Mouse (Mus musculus) left cerebral cortex, postnatal 10 days (tissue): ENCODE measurements around the gene Lipc. TPM values are rescaled to one million over a fixed set of nuclear protein-coding genes. Genes with fewer than 3 reads are reported as not detected.

Experiments
- DNase-seq, 2 experiments: peaks; one replicate each; pipeline ENCODE4 v3.0.0; 2021 to 2022; ENCODE audit warnings: low spot score in 2 of 2, mixed read lengths in 1 of 2; ENCODE audit errors: extremely low spot score in 1 of 2
- intact Hi-C: fragments of 180-260 bp; cut with DNase I; formaldehyde crosslinking; loops from one replicate; pipeline ENCODE4 v1.15.1; 2025
- total RNA-seq, 2 experiments: library from RNA; stranded (reverse); gene quantifications; 2 replicates each; pipeline ENCODE4 v1.2.3; 2021

Lipc gene
- total RNA-seq, 2 experiments from 2014 or later = 0.41 to 0.45 TPM

DNA sequence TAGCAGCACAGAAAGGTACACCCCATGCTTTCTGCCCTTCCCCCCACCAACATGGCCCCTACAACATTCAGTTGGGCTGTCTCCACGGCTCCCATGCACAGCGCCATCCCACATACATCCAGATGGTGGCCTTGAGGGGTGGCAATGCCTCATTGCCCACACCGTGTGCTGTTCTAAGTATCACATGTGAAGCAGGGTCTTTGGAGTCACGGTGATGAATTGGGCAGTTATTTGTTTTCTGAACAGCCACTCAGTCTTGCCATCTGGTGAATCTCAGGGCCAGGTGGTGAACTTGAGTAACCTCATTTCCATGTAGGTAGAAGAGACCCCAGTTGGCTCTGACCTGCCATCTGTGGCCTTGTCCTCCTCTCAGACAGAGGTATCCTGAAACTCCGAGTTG is 7.8 kb upstream of the Lipc start:
- no peak for DNase-seq
- intact Hi-C loops = no loop called here

DNA sequence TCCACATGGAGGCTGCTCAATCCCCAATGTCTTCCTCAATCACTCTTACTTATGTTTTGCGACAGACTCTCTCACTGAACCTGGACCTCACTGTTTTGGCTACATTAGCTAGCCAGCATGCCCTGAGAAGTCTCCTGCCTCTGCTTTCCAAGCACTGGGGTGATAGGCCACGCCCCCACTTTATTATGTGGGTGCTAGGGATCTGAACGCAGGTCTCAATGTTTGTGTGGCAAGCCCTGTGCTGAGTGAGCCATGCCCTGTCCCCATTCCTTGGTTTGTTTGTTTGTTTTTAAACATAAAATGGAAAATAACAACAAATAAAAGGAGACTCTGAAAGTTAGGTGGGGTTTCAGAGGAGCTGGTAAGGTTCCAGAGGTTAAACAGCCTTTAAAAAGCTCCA is 7.4 kb upstream of the Lipc start:
- no peak for DNase-seq
- intact Hi-C loops = no loop called here

DNA sequence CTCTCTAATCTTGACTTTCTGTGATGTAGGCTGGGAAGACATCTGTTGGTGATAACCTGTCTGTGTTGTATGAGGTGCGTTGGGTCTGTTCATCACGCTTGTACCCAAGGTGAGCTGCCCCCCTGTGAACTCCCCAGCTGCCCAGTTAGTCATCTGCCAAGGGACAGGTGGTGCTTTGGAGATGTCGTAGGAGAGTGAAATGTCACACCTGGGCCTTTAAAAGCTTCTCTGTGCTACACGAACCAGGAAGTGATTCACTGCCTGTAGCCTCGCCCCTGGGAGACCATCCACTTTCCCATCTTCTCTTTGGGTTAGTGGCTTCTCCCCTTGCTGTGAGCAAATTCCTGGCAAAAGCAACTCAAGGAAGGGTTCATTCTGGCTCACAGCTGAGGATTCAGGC is 6.4 kb upstream of the Lipc start:
- DNase-seq = no peak
- intact Hi-C loops = no loop called here

DNA sequence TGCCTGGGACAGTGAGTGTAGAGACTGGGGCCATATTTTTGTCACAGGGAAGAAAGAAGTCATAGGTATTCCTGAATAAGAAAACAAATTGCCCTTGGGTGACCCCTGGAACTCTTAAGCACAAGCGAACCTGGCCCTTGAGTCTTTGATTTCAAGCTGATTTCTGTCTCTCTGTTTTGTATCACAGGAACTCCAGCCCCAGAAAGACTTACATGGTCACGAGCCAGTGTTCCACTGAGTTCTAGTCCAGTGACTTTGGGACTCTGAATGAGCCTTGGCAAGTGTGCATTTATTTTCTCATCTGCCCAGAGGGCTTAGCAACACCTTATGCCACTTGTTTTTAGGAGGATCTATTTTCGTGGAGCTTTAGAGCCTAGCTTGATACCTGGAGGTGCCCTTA is 5.7 kb upstream of the Lipc start:
- DNase-seq = no peak
- intact Hi-C loops = no loop called here

DNA sequence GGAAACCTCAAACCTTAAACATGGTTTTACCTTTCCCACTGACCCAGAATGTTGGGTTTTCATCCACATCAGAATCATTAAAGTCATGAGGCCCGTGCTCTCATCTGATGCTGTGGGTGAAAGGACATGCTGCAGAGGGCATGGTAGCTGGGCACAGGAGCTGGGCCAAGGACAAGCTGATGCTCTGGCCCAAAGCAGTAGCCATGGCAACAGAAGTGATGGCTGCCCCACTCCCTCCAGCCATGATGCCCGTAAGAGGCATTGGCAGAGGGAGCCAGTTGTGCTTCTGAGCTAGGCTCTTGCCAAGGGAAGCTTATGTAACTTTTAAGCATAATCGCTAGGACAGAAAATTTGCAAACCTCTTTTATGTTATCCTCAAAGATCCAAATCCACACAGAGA is 2.2 kb upstream of the Lipc start:
- no peak for DNase-seq
- intact Hi-C loops = no loop called here

DNA sequence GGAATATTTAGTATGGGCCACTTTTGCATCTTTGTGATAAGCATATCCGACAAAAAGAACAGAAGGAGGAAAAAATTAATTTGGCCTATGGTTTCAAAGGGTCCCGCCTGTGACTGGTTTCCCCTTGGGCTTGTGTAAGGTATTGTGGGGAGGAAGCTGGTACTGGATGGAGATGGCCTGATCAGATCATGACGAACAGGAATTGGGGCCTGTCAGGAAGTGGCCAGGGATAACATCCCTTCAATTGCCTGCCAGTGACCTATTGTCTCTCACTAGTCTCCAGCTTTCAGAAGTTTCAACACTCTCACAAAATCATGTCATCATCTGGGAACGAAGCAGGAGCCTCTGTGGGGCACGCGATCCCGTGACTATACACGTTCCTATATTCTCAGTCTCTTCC is 2.7 kb downstream of the Lipc start:
- no peak for DNase-seq
- intact Hi-C loops = no loop called here

DNA sequence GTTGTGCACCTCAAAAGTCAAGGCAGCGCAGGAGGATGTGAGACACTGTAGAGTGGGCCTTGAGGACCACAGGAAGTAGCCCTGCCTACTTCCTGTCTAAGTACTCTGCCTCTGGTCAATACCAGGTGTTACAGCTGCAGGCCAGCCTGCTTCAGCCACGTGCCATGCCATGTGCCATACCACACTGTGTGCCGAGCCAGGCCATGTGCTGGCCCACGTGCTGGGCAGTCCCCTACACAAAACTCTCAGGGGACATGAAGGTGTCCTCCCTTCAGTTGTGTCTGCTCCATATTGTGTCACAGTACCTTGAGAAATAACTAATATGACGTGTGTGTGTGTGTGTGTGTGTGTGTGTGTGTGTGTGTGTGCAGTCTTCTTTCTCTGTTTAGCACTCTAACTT is 4.7 kb downstream of the Lipc start:
- no peak for DNase-seq

DNA sequence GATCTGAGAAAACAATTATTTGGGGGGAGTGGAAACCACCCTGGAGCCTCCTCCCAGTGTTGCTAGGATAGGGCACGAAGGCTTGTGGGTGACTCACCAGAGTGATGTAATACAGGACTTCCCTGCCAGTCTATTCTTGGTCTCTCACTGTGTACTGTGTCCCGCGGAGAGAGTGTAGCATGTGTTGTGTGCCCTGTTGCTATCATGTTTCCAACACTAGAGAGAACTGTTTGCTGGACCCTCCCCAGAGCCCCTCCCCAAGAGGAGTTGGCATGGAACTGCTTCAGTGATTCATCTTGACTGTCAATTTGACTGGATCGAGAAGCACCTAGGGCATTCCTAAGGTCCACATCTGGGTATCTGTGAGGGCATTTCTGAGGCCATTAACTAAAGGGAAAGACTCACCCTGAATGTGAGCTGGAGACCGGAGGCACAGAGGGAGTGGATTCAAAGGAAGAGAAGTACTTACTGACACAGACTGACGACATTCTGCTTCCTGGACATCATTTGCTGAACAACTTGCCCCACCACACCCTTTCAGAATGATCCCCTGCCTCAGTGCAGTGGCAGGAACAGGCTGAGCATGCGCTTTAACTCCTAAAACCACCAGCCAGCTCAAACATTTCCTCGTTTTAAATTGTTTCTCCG is 9.2 kb downstream of the Lipc start:
- DNase-seq = no peak
- intact Hi-C loops = no loop called here

More for the DNA sequence above, 4.7 kb downstream of the Lipc start:
- intact Hi-C loops = no loop called here

DNA sequence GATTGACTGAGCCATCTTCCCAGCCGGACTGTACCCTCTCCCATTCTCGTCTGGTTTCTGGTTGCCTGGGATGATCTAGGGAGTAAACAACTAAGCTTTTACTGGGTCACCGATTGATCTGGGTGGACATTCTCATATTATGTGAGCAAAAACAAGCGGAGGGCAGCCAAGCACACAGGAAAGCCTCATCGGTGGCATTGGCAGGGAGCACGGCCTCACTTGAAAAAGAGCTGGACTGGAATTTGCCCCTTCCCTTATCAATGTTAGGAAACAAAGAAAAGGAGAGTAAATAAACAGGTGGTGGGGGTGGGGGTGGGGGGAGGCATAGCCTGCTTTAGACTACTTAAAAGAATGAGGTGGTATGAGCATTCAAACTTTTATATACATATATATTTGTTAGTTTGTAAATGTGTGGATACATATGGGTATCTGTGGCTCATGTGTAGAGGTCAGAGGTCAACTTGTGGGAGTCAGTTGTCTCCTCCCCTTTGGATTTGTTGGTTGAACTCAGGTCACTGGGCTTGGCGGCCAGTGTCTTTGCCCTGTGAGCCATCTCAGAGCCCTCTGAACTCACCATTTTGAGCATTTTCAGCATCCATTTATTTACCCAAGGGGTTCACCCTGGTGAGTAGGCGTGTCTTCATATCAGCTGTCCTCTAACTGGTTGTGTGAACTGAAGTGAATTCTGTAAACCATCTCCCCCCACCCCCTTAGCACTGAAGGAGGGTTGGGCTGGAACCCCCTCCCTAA is 12.1 kb downstream of the Lipc start:
- intact Hi-C loops = no loop called here
- DNase-seq = no peak

DNA sequence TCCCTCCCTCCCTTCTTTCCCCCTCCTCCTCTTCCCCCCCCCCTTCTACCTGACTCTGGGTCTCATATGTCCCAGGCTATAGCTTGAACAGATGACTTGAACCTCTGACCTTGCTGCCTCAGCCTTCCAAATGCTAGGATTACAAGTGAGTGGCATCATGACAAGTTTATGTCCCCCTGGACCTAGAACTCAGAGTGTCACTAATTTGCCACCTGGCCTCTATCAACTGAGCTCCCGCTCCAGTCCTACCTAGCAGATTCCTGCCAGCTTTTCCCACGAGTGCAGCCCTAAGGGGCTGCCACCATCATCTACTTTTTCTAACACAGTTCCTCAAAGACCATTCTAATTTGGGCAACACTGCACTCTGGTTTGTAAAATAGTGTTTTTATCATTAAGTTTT is 13.2 kb downstream of the Lipc start:
- no peak for DNase-seq
- intact Hi-C loops = no loop called here

DNA sequence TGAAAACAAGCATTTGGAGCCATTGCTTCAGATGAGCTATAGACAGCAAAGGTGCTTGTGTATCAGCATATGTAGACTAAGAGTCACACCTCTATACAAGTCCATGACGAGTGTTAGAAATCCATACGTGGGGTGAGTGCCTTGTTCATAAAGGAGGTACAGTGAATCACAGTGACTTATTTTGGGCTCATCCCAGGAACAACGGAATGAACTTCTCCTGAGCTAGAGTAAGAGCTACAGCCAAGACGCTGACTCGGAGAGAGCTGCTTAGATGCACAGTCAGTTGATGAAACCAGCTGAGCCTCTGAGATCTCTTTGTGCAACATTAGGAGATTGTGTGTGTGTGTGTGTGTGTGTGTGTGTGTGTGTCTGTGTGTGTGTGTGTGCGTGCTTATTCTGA is 13.9 kb downstream of the Lipc start:
- intact Hi-C loops = no loop called here
- no peak for DNase-seq

DNA sequence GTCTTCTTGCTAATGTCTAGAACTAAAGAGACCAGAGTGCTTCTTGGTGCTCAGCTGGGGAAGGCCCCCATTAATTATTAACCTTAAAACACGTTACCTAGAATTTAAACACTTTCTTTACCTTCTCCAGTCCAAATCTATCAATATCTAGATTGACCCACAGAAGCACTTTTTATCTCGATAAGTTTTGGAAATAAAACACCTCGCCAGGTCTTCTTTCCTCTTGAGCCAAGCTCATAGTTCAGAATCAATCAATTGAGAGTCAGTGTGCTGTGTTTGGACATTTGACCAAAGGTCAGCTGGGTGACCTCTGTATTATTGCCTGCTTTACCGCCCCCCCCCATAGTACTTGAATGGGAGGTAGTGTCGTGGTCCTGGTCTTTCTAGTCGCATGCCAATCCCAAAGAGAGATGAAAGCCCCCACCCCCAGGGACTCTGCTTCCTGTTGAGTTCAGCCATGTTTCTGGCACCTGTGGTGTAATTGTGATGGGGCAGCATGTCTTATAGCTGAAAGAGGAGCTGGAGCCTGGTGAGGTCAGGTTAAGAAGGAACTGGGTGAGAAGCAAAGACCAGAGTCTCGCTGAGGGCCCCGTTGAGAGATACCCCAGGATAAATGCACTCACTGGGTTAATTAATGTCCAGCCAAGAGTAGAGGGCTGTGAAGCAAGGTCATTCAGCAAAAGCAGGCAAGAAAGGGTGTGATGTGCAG is 17.3 kb downstream of the Lipc start:
- no peak for DNase-seq
- intact Hi-C loops = no loop called here

DNA sequence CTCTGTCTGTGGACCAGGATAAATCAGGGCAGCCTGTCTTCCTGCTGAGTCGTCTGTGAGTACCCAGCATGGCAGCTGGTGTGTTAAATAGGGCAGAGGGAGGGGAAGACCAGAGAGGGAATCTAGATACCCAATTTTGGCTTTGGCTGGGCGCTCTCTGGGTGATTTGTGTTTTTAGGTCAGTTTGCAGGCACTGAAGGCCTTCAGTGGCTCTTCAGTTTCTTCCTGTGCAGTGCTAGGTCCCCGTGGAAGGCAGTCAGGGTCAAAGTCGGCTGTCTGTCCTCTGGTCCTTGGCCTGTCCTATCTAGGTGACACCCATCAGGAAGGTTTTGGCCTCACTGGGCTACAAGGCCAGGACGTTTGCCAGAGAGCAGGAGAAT is 21.4 kb downstream of the Lipc start:
- no peak for DNase-seq
- intact Hi-C loops = no loop called here

DNA sequence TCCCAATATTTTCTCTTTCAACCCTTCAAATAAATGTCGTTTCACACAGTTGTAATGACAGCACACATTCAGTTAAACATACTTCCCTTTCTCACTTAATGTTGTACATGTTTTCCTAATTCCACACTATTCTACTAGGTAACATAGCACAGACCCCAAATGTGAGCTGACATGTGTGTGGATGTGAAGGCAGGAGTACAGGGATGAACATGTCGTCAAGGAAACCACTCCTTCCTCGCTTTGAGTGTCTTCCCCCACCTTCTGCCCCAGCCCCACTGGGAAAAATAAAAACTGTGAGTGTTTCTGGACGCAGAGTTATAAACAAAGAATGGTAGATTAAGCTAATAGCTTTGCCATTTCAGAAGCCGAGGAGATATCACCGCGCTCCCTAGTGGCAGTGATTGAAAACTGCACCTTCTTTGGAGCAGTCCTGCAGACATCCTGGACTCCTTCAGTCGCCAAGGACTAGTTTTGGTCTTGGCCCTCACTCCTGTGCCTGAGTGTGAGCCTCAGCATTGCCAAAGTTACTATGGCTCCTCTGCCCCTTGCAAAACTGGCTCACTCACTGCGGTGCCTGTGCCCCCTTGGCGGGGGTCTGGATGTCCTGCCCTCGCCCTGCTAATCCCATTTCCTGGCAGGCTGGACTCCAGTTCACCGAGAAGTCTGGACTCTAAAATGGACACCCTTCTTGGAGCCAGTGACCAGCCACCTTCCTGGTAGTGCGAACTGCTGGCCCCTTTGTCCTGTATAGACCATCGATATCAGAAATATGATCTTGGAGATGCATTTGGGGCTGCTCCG is 22.0 kb downstream of the Lipc start:
- DNase-seq = peak; percentile 38 to 57

DNA sequence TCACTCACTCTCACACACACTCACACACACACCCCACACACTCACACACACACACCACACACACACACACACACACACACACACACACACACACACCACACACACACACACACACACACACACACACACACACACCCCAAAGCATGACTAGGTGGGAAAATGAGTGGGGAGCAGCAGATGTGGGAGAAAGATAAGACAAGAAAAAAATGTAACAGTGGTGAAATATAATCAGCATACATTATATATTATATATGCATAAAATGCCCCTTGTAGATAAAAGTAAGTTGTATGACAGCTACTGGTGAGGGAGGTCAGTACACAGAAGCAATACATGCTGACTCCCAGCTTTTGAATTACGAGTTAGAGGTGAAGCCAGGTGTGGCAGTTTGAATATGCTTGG is 23.6 kb downstream of the Lipc start:
- DNase-seq = no peak
- intact Hi-C loops = loop anchor here (10.0 kb wide), 1 partner anchor 254 kb away; the partner anchor contains the start of gene Adam10

More for the DNA sequence above, 22.0 kb downstream of the Lipc start:
- intact Hi-C loops = loop anchor here (10.0 kb wide), 1 partner anchor 255 kb away; the partner anchor contains the start of gene Adam10

DNA sequence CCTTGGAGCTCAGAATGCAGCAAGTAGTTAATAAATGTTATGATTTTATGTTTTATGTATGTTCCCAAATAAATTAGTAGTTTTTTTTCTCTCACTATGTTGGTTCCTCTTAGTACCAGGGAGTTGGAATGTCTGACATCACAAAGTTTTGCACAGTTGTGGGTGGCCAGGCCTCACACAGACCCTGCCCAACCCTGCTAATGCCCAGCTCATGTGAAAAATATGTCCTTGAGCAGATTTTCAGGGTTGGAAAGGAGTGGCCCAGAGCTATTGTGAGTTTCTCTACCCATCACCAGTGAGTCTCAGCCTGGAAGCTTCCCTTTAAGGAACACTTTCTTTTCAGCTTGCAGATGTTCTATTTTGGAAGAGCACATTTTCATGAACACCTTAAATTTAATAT is 24.3 kb downstream of the Lipc start:
- intact Hi-C loops = loop anchor here (10.0 kb wide), 1 partner anchor 253 kb away; the partner anchor contains the start of gene Adam10
- no peak for DNase-seq

DNA sequence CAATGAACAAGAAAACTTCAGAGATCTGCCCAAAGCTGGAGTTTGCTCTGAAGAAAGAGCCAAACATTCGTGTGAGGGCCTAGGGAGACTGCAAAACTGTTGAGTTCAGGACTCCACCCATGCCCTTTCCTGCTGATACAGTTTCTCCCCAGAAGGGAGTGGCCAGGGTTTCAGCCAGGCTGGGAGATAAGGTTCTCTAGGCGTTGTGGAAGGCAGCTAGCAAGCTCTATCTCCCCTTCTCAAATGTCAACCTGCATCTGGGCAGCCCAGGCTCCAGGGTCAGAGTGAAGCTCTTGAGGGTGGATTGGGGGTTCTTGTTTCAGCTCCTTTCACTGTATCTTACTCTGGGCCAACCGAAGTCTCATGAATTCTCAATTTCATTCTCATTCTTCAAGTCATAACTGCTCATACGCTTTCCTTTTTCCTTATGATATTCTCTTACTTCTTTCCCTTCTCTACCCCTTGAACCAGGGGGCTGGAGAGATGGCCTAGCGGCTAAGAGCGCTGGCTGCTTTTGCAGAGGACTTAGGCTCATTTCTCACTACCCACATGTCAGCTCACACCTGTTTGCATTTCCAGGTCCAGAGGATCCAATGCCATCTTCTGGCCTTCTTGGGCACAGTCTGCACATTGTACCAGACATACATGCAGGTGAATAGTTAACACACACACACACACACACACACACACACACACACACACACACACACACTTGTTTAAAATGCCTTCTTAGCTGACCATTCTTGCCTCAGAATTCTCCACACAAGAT is 25.0 kb downstream of the Lipc start:
- DNase-seq = no peak
- intact Hi-C loops = loop anchor here (10.0 kb wide), 1 partner anchor 252 kb away; the partner anchor contains the start of gene Adam10

DNA sequence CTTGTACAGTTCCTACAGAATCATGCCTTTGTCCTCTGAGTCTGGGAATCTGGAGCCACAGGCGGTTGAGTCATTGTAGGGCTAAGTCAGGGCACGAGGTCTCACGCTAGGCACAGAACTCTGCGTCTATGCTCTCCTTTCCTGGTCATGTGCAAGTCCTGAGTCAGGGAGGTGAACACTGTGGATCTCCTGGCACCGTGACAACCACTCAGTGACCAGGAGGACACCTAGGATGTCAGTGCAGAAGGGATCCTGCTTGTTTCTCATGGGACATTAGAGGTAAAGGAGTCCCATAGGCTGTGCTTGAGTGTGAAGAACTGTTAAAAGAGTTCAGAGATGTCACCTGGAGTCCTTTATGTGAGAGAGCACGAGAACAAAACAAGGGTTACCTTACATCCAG is 26.8 kb downstream of the Lipc start:
- no peak for DNase-seq
- intact Hi-C loops = loop anchor here (10.0 kb wide), 1 partner anchor 250 kb away; the partner anchor contains the start of gene Adam10
